Mouse (Mus musculus): ENCODE results near the gene Hoxd11.

Hoxd11 gene

DNA sequence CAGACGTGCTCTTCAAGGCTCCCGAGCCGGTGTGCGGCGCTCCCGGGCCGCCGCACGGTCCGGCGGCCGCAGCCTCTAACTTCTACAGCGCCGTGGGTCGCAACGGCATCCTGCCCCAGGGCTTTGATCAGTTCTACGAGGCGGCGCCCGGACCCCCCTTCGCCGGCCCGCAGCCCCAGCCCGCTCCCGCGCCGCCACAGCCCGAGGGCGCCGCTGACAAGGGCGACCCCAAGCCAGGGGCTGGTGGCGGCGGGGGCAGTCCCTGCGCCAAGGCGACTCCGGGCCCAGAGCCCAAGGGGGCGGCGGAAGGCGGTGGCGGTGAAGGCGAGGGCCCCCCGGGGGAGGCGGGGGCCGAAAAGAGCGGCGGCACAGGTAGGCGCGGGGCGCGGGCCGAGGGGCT lies 3.4 kb downstream of the Hoxd11 start:
- DNase-seq, result no peak

DNA sequence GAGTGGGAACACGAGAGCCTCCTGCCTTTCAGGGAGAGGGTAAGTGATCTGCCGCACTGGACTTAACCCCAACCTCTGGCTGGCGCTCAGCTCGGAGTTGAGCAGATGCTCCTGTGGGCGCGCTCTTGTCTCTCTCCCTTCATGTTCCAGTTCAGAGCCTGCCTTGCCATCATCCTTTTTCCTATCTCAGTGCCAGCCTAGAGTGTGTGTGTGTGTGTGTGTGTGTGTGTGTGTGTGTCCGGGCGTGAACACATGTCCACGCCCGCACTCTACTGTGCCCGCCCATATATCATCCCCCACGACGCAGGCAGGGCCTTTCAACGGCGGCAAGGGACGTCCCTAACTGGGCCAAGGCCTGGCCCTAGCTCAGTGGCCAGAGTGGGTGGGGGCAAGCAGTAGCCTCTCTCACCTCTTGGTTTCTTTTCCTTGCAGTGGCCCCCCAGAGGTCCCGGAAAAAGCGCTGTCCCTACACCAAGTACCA lies 4.2 kb downstream of the Hoxd11 start:
- no peak for DNase-seq

DNA sequence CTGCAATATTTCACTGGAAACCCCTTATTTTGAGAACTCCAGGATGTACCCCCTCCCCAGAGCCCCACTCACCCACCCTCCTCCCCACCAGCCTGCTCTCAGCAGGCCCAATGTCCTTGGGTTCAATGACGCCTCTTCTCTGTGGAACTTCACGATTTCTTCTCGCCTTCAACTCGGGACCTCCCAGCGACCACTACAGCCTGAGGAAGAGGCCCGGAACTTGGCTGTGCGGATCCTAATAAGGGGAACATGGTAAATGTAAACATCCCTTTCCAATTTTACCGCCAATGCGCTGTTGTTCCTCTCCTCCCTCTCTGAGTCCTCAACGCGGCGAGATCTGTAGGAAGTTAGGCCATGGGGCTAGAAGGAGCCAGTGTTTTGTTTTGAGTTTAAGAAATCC lies 4.7 kb downstream of the Hoxd11 start:
- DNase-seq, result no peak

DNA sequence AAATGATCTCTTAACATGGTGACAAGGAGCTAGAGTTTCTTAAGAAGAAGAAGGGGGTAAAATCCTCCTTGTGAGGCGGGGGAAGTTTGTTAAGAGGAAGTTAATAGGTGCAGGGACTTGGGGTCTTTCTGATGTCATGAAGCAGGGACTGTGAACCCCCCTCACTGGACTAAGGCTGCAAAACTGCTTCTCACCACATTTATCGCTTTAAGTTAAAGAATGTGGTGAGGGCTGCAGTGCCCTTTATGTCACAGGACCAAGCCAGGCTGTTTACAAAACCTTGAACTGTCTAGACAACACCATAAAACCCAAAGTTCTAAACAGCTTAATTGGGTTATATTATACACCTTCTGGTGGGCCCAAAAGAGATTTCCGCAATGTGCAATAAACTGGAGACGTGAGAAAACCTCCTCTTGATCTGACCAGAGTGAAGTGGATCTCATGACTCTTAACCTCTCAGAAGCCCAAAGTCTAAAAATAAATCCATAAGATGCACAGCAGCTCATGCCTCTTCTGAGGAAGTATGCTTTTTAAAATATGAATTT lies 5.8 kb downstream of the Hoxd11 start:
- DNase-seq, result no peak

DNA sequence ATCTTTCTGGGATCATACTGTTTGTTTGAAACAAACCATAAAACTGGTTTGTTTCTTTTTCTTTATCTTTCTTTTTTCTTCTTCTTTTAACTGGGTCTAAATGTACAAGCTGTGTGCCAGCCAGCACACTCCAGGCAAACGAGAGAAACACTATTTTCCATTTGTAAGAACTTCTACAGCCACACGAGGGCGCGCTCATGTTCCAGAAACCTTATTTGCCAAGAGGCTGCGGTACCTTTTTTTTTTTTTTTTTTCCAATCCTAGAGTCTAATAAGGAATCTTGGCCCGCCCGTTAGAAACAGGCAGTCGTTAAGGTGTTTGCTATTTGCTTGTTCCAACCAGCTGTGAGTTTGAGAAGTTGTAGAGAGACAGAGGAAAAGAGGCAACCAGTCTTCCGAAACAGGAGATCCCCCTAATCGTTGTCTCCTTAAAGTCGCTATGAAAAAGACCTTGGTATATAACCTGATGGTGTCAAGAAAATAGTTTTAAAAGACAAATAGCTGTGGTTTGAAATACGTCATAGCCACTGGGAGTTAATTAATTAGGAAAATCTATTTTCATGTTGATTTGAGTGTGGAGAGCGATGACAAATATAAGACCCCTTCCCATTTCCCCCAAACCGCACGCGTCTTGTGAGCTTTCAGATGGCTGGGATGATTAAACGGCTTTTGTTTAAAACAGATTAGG lies 7.1 kb downstream of the Hoxd11 start:
- DNase-seq, result no peak

DNA sequence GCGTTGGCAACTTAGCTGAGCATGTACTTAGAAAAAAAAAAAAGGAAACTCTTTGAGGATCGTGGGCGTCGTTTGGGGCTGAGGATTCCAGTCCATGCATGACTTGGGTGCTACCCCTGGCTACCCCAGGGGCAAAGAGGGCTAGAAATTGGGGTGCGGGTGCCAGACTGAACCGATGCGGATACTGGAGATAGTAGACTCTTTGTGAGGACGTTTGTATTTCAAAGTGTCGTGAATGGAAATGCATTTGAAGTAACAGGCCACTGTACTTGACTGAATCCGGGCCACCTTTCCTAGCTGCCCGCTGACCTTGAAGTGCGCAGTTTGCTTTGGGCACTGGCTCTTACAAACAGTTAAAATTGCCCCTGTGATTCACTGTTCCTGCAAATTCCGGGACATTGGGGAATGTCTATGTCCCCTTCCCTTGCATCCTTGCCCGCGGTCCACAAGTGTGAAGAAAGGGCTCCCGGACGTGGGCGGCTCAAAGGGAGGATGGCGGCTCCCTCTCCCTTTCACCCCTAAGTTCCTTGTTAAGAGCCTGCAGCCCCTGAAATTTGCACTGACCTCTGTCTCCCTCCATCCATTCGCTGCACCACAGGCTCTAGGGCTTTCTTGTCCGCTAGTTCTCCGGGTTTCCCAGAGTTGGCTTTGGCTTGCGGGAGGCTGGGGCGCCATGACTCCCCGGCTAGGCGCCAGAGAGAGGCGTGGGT lies 7.8 kb downstream of the Hoxd11 start:
- no peak for DNase-seq

DNA sequence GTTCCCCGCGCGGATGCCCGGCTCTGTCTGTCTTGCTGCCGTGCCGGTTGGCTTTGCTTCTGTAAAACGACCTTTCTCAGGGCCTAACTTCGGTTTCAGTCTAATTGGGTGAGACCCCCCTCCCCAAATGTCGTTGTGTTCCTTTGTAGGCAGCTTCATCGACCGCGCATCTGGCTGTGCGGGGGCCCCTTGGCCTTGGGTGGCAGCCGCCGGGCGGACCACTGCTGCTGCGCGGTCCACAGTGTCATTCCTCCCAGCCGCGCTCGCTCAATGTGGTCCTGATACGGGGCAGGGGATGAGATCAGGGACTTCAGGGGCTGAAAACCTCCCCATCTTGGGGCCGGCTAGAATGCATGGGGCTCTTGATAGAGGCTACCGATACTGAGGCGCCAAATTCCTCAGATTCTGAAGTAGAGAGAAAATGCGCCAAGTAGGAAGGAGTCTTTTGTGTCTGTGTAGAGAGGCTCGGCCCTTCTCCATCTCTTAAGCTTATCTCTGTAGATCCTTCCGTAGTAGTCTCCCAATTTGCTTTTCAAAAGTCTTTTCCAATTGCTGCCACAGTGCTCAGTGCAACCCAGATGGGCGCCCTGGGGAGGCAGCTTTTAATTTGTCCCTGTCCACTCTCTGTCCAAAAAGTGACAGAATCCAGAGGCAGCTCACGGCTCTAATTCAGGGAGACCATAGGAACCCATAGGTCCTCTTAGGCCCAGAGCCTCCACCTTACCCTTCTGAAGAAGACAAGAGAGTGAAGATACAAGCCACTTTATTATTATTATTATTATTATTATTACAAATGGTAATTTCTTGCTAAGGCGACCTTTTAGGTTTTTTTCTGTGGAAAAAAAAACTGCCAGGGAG lies 8.6 kb downstream of the Hoxd11 start:
- no peak for DNase-seq

DNA sequence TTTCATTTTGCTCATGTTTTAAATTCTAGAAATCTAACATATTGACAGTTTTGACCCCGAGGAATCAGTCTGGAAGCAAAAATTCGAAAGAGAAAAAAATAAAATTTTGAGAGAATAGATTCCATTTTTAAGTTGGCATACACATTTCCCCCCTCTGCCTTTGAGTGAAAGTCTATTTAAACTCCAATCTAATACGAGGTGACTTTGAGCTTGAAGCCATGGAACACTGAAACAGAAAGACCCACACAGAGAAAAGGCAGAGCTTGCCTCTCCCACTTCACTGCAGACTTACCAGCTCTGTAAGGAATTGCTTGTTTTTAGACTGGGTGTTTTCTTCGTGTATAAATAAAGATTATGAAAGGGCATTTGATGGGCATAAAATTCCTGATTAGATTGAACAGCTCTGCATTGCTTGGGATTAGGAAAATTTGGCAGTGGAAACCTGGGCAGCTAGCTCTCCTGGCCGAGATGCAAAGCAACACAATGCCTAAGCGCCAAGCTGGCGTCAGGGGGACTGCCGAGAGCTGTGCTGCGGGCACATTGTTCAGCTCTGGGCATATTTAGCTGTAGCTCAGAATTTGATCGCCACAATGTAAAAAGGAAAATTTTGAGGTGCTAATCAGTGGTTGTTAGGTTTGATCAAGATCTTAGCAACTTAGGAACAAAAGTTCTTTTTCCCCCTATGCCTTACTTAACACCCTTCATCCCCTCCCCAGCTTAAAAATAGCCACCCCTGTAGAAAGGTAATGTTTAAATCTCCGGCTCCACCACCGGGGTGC lies 9.6 kb downstream of the Hoxd11 start:
- DNase-seq, result no peak

DNA sequence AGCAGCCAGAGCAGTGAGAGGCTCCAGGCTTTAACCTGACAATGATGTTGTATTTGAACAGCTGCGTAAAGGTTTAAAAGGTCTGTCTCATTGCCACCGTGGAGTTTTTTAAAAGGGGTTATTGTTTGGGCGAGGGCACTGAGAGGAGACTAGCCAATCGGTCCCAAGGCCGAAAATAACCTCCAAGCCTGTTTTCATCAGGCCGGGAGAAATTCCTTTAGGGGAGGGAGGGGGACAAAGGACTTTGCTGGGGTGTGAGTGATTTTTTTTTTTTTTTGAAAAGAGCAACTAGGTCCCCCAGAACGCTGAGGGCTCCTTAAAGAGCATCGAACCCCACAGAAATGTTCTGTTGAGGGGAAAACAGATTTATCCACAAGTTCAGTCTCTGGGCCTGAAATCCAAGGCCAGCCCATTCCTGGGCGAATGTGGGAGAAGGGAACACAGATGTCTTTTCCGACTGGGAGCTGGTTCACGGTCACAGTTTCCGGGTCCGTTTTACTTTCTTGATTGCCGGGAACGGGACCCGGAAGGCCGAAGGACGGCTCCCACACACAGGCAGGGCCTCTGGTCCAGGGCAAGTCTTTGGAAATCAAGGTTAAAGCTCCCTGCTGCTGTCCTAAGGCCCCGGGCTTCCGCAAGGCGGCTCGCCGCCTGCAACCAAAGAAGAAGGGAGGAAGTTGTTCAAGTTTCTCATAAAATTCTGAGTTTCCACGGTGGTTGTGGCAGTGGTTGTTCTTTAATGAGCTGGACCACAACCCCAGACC lies 10.4 kb downstream of the Hoxd11 start:
- DNase-seq, result no peak

DNA sequence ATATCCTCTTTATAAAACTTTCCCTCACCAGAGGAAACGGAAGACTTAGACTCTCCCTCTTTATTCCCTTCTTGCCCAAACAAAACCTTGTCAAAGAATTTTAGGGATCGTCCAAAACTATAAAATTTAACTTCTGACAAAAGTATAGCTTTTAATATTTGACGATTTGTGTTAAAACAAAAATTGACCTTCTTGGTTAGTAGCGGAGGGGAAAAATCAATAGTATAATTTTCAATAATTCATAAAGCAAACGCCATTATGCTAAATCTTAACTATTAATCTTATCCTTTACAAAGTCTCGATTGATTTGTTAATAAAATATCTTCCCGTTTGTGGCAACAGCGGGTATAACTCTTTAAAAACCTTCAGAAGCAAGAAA lies 11.0 kb downstream of the Hoxd11 start:
- no peak for DNase-seq

DNA sequence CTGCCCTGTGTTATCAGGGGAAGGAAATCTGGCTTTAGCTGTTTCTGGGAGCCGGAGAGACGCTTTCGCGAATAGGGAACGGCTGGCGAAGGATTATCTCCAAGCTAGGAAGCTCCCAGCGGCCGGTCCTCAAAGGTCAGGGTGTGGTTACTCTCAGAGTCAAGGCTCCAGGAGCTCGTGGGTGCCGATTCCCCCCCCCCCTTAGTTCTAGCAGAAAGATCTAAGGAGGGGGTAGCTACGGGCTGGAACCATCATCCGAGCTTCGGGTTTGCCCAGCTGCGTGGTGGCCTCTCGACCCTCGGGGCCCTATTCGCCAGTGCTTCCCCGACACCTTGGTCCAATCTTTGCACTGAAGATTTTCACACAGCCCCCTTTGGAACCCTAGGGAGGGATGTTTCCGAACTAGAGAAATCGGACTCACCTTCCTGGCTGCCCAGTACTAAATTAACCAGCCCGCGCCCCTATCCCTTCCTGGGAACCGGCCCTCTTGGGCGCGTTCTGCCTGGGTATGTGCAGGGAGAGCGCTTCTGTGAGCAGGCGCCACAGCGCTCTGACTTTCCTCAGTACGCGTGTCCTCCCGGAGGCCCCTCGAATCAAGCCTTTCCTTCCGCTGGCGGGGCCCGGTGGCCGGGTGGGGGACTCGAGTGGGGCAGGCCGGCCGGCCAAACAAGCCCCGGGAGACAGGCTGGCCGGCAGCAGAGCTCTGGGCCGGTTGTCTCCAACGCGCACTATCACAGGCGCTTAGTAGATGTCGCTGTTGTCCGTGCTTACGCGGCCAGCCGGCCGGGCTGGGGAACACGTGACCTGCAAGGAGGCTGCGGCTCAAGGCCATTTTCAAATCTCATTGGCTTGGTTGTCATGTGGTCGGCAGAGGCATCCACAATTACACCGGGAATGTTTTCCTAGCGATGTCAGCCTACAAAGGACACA lies 11.9 kb downstream of the Hoxd11 start, which contains the start of gene Hoxd10:
Hoxd10 (plus strand) TSS at position 903 of the 930 bp plus-strand sequence.
- no peak for DNase-seq

DNA sequence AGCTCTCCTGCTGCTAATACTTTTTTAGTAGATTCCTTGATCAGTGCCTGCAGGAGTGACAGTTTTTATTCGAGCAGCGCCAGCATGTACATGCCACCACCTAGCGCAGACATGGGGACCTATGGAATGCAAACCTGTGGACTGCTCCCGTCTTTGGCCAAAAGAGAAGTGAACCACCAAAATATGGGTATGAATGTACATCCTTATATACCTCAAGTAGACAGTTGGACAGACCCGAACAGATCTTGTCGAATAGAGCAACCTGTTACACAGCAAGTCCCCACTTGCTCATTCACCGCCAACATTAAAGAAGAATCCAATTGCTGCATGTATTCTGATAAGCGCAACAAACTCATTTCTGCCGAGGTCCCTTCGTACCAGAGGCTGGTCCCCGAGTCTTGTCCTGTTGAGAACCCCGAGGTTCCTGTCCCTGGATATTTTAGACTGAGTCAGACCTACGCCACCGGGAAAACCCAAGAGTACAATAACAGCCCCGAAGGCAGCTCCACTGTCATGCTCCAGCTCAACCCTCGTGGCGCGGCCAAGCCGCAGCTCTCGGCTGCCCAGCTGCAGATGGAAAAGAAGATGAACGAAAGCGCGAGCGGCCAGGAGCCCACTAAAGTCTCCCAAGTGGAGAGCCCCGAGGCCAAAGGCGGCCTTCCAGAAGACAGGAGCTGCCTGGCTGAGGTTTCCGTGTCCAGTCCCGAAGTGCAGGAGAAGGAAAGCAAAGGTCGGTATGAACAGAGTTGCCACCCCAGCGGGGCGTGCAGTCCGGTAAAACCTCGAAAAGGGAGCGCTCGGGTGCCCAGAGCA lies 12.8 kb downstream of the Hoxd11 start:
- DNase-seq, result no peak

DNA sequence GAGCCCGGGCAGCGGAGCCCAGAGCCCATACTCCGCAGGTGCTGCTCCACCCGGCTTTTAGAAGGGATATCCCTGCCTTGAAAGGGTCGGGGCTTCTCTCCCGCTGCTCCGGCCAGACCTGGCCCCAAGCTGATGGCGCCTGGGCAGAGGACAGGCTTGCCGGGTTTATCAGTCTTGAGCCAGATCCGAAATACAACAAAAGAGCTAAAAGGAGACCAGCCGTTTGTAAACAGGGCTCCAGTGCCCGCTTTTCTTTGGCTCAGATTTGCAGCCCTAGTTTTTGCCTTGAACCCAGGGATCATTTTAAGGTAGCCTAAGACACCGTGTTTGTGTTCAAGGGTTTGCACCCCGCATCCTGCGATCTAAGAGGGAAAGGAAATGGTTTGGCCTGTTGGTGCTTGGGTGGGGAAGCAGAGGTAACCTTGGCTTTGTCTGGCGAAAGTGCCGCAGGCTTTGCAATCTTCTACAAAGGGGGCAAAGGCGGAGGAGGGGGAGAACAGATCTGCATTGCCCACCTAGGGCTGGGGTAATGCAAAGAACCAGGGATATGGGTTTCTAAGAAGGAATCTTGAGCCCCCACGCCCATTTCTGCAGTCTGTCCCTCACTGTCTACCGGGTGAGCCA lies 13.6 kb downstream of the Hoxd11 start:
- DNase-seq, result no peak

DNA sequence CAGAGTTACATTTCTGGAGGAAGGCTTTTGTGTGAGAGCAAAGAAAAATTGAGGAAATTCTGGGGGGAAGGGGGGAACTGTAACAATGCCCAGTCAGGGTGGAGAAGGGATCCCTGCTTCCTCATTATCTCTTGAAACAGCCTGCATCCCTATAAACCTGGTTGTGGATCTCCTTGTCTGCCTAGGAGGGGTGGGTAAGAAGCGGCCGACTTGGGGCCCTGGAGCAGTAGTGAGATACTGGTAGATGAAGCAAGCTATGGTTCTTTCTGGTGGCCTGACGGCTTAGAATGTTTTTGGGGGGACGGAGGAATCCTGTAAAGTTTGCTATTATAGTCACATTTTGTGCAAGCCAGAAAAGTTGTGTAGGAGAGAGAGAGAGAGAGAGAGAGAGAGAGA lies 14.1 kb downstream of the Hoxd11 start:
- DNase-seq, result no peak

DNA sequence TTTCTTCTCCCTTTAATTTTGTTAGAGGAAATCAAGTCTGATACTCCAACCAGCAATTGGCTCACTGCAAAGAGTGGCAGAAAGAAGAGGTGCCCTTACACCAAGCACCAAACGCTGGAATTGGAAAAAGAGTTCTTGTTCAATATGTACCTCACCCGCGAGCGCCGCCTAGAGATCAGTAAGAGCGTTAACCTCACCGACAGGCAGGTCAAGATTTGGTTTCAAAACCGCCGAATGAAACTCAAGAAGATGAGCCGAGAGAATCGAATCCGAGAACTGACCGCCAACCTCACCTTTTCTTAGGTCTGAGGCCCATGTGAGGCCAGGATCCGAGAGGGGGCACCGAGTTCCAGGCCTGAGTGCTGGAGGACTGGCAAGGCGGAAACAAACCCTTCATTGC lies 14.7 kb downstream of the Hoxd11 start:
- DNase-seq, result no peak

DNA sequence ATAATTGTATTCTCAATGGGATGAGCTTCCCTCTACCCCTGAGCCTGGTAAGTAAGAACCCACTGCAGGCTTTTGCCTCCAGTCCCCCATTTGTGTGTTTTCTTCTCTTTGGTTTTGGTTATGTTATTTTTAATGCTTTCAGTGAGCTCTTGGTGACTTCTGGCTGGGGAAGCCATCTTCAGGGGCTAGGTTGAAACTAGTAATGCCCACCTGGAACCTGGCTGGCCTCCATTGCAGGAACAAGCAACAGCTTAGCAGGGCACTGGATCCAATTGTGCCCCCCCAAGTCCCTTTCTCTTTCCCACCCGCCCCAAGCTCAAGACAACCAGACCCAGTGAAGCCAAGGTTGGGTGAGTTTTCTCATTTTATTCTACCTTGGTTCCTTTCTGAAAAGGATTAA lies 16.0 kb downstream of the Hoxd11 start:
- no peak for DNase-seq

DNA sequence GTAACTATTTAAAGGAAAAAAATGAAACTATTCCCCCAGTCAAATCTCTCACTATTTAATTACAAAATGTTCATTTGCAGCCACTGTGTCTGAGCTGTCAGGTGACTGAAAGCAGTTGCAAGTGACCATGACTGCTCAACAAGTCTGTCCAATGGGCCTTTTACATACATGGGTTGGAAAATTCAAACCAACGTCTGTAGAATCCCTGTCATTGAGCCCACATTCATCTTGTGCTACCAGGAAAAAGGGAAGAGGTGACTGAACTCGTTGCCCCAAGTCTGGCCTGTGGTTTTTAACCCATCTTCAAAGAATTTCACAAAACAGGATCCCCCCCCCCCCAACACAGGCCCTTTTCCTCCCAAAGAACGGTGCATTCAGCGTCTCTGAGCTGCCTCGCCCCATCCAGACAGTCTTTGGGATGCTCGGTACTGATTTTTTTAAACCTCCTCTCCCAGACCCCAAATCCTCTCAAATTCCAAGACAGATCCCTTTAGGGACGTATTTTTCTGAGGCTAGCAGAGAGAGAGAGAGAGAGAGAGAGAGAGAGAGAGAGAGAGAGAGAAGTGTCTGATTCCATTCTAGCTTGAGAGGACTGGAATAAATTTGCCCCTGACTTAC lies 16.6 kb downstream of the Hoxd11 start:
- no peak for DNase-seq

DNA sequence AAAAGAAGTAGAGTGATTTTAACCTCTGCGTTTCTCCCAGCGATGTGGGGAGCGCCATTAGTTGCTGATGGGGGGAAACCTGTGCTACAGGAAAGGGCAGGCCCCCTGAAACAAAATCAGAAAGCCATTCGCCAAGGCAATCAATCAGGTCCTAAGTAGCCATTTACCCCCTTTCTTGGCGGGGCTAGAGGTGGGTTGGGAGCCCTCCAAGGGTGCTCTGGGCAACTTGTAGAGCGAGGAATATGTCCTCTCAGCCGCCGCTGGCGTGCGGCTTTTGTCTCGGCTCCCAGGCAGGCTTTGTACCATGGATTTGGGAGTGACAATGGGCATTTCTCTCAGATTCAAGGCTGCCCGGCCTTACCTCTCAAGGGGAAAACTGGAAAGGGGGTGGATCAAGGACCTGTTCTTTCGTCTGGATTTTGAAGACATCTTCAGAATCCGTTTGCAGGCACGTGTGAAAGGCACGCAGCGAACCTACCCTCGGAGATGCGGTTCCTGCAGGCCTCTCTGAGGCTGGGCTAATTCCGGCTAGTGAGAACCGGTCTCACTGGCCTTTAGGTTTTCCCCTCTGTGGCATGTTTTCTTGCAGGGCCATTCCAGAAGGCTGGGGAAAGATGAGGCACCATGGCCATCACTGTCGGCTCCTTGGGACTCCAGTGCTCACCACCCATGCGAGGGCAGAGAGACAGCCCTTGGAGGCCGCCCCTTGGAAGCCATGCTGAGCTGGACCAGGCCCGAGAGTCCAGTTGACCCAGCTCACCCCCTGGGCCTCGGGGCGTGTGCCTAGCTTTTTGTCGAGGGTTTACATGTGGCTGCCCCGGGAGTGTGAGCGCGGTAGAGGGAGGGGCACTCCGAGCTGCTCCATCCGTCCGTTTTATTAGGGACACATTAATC lies 17.3 kb downstream of the Hoxd11 start:
- no peak for DNase-seq
